Mouse (Mus musculus): Measurements from ENCODE around the gene Map3k11. TPM values are rescaled to one million over a fixed set of nuclear protein-coding genes. Genes with fewer than 3 reads are reported as not detected.
"Not testable (repeated sequence)": the region's sequence is repeated elsewhere in the genome, so short reads cannot be mapped to it uniquely, and the experiment has no call there.

The Map3k11 gene
- polyA plus RNA-seq, 1 experiment from 2014 or later = 26.2 TPM

- H3K9ac ChIP-seq (replicated peaks) = no peak overlapping the region
- no peak overlapping the region for H3K27ac ChIP-seq (replicated peaks)
- H3K4me2 ChIP-seq (replicated peaks) = no peak overlapping the region
- H3K4me3 ChIP-seq = no peak overlapping the region
- WGBS = 95% methylated on average over 13 of the region's 13 CpGs
- peaks cover 19% of the 10 kb centered on the region for H3K4me1 ChIP-seq
- no peaks in the 10 kb centered on the region for H3K27me3 ChIP-seq
- H3K36me3 ChIP-seq = peaks cover 71% of the 10 kb centered on the region
- no peaks in the 10 kb centered on the region for H3K9me3 ChIP-seq
- no peak for ATAC-seq (ENCODE audit: low FRiP score, low read depth)
These were observed 3.6 kb upstream of the Map3k11 start for GRCm38 (mm10) chr19:5684985-5685384.

GRCm38 (mm10) chr19:5685431-5685830, 3.1 kb upstream of the Map3k11 start:
- Histone ChIP-seq H3K36me3 (peaks cover 67% of the 10 kb centered on the region), H3K9ac (replicated peaks) (no peak overlapping the region), H3K9me3 (no peaks in the 10 kb centered on the region), H3K4me3 (no peak overlapping the region), H3K4me2 (replicated peaks) (no peak overlapping the region), H3K27ac (replicated peaks) (no peak overlapping the region), H3K4me1 (peaks cover 23% of the 10 kb centered on the region), H3K27me3 (no peaks in the 10 kb centered on the region)
- no peak for ATAC-seq (ENCODE audit: low FRiP score, low read depth)
- whole genome bisulfite sequencing = 90% methylated on average over 19 of the region's 19 CpGs

- Histone ChIP-seq H3K27ac (replicated peaks) (no peak overlapping the region), H3K36me3 (peaks cover 67% of the 10 kb centered on the region), H3K9me3 (no peaks in the 10 kb centered on the region), H3K27me3 (no peaks in the 10 kb centered on the region), H3K4me1 (peaks cover 28% of the 10 kb centered on the region), H3K4me2 (replicated peaks) (no peak overlapping the region), H3K9ac (replicated peaks) (no peak overlapping the region), H3K4me3 (no peak overlapping the region)
- no peak for ATAC-seq (ENCODE audit: low FRiP score, low read depth)
- 98% methylated on average over 11 of the region's 11 CpGs for WGBS
These were observed 2.7 kb upstream of the Map3k11 start for GRCm38 (mm10) chr19:5685861-5686260.

GRCm38 (mm10) chr19:5686437-5686836, 2.1 kb upstream of the Map3k11 start:
- Histone ChIP-seq H3K4me3 (no peak overlapping the region), H3K4me1 (peaks cover 33% of the 10 kb centered on the region), H3K4me2 (replicated peaks) (no peak overlapping the region), H3K27ac (replicated peaks) (no peak overlapping the region), H3K9ac (replicated peaks) (no peak overlapping the region), H3K9me3 (no peaks in the 10 kb centered on the region), H3K36me3 (peaks cover 65% of the 10 kb centered on the region), H3K27me3 (no peaks in the 10 kb centered on the region)
- no peak for ATAC-seq (ENCODE audit: low FRiP score, low read depth)
- 92% methylated on average over 13 of the region's 13 CpGs for WGBS

- peaks cover 38% of the 10 kb centered on the region for H3K4me1 ChIP-seq
- peaks cover 62% of the 10 kb centered on the region for H3K36me3 ChIP-seq
- ATAC-seq (ENCODE audit: low FRiP score, low read depth); H3K27ac ChIP-seq (replicated peaks); H3K9me3 ChIP-seq; H3K27me3 ChIP-seq: not testable (repeated sequence)
- peak overlapping the region; percentile 94; the same call in 1 of the 2 replicates for H3K4me3 ChIP-seq
- peak overlapping the region; percentile 100; the same call in 1 of the 2 replicates for H3K4me2 ChIP-seq (replicated peaks)
- WGBS = 91% methylated on average over 12 of the region's 12 CpGs
- peak overlapping the region; percentile 90 for H3K9ac ChIP-seq (replicated peaks)
These were observed 1.6 kb upstream of the Map3k11 start for GRCm38 (mm10) chr19:5686954-5687353.

- peaks cover 46% of the 10 kb centered on the region for H3K4me1 ChIP-seq
- peak overlapping the region; percentile 90 for H3K9ac ChIP-seq (replicated peaks)
- H3K4me2 ChIP-seq (replicated peaks) = peak overlapping the region; percentile 100
- WGBS = 19% methylated on average over 9 of the region's 9 CpGs
- H3K27ac ChIP-seq (replicated peaks) = peak overlapping the region; percentile 87
- H3K4me3 ChIP-seq = peak overlapping the region; percentile 94
- no peak for ATAC-seq (ENCODE audit: low FRiP score, low read depth)
- peaks cover 54% of the 10 kb centered on the region for H3K36me3 ChIP-seq
- no peaks in the 10 kb centered on the region for H3K27me3 ChIP-seq
- no peaks in the 10 kb centered on the region for H3K9me3 ChIP-seq
These were observed 804 bp upstream of the Map3k11 start for GRCm38 (mm10) chr19:5687738-5688137.

GRCm38 (mm10) chr19:5689088-5689428, 516 bp downstream of the Map3k11 start:
- H3K36me3 ChIP-seq = peaks cover 52% of the 10 kb centered on the region
- no peaks in the 10 kb centered on the region for H3K27me3 ChIP-seq
- ATAC-seq (ENCODE audit: low FRiP score, low read depth) = no peak
- peak overlapping the region; percentile 80 for H3K9ac ChIP-seq (replicated peaks)
- H3K27ac ChIP-seq (replicated peaks) = peak overlapping the region; percentile 87
- H3K4me2 ChIP-seq (replicated peaks) = peak overlapping the region; percentile 100
- 1% methylated on average over 7 of the region's 7 CpGs for WGBS
- peaks cover 51% of the 10 kb centered on the region for H3K4me1 ChIP-seq
- H3K4me3 ChIP-seq = peak overlapping the region; percentile 94
- no peaks in the 10 kb centered on the region for H3K9me3 ChIP-seq

GRCm38 (mm10) chr19:5689565-5690342, 1.2 kb downstream of the Map3k11 start:
- H3K36me3 ChIP-seq = peaks cover 48% of the 10 kb centered on the region
- no peaks in the 10 kb centered on the region for H3K9me3 ChIP-seq
- H3K4me2 ChIP-seq (replicated peaks) = peak overlapping the region; percentile 100
- peak overlapping the region; percentile 80 for H3K9ac ChIP-seq (replicated peaks)
- peaks cover 2% of the 10 kb centered on the region for H3K27me3 ChIP-seq
- peaks cover 51% of the 10 kb centered on the region for H3K4me1 ChIP-seq
- peak overlapping the region; percentile 94 for H3K4me3 ChIP-seq
- ATAC-seq (ENCODE audit: low FRiP score, low read depth) = peak; percentile 28; the same call in 1 of the 2 replicates
- 13% methylated on average over 42 of the region's 42 CpGs for WGBS
- peak overlapping the region; percentile 87 for H3K27ac ChIP-seq (replicated peaks)

GRCm38 (mm10) chr19:5690343-5690735, 1.8 kb downstream of the Map3k11 start:
- peaks cover 8% of the 10 kb centered on the region for H3K27me3 ChIP-seq
- 76% methylated on average over 15 of the region's 15 CpGs for WGBS
- no peak for ATAC-seq (ENCODE audit: low FRiP score, low read depth)
- no peaks in the 10 kb centered on the region for H3K9me3 ChIP-seq
- H3K9ac ChIP-seq (replicated peaks) = peak overlapping the region; percentile 80
- H3K4me3 ChIP-seq = peak overlapping the region; percentile 94
- H3K4me1 ChIP-seq = peaks cover 51% of the 10 kb centered on the region
- peak overlapping the region; percentile 100 for H3K4me2 ChIP-seq (replicated peaks)
- no peak overlapping the region for H3K27ac ChIP-seq (replicated peaks)
- peaks cover 46% of the 10 kb centered on the region for H3K36me3 ChIP-seq

- Histone ChIP-seq H3K4me1 (peaks cover 62% of the 10 kb centered on the region), H3K9me3 (no peaks in the 10 kb centered on the region), H3K4me2 (replicated peaks) (peak overlapping the region; percentile 100), H3K4me3 (peak overlapping the region; percentile 94), H3K9ac (replicated peaks) (peak overlapping the region; percentile 51; the same call in 1 of the 2 replicates), H3K27me3 (peaks cover 12% of the 10 kb centered on the region), H3K36me3 (peaks cover 40% of the 10 kb centered on the region), H3K27ac (replicated peaks) (no peak overlapping the region)
- ATAC-seq (ENCODE audit: low FRiP score, low read depth) = no peak
- WGBS = 92% methylated on average over 5 of the region's 5 CpGs
These were observed 3.1 kb downstream of the Map3k11 start for GRCm38 (mm10) chr19:5691601-5692000.

- peaks cover 59% of the 10 kb centered on the region for H3K4me1 ChIP-seq
- H3K9ac ChIP-seq (replicated peaks) = peak overlapping the region; percentile 51
- H3K4me3 ChIP-seq = peak overlapping the region; percentile 94; the same call in 1 of the 2 replicates
- peak overlapping the region; percentile 30 for H3K27ac ChIP-seq (replicated peaks)
- H3K9me3 ChIP-seq = no peaks in the 10 kb centered on the region
- H3K36me3 ChIP-seq = peaks cover 42% of the 10 kb centered on the region
- H3K27me3 ChIP-seq = peaks cover 12% of the 10 kb centered on the region
- H3K4me2 ChIP-seq (replicated peaks) = peak overlapping the region; percentile 100
- ATAC-seq (ENCODE audit: low FRiP score, low read depth) = no peak
- WGBS = 77% methylated on average over 10 of the region's 10 CpGs
These were observed 3.8 kb downstream of the Map3k11 start for GRCm38 (mm10) chr19:5692086-5692912.

- H3K4me1 ChIP-seq = peaks cover 53% of the 10 kb centered on the region
- 87% methylated on average over 10 of the region's 10 CpGs for WGBS
- peak overlapping the region; percentile 94; the same call in 1 of the 2 replicates for H3K4me3 ChIP-seq
- peaks cover 12% of the 10 kb centered on the region for H3K27me3 ChIP-seq
- ATAC-seq (ENCODE audit: low FRiP score, low read depth) = no peak
- H3K27ac ChIP-seq (replicated peaks) = no peak overlapping the region
- H3K9ac ChIP-seq (replicated peaks) = peak overlapping the region; percentile 51; the same call in 1 of the 2 replicates
- peak overlapping the region; percentile 3; the same call in 1 of the 2 replicates for H3K4me2 ChIP-seq (replicated peaks)
- H3K36me3 ChIP-seq = peaks cover 48% of the 10 kb centered on the region
- H3K9me3 ChIP-seq = no peaks in the 10 kb centered on the region
These were observed 4.4 kb downstream of the Map3k11 start for GRCm38 (mm10) chr19:5692913-5693396.

All from midbrain, embryonic 12.5 days (tissue).